Mouse (Mus musculus) adipocyte (in vitro differentiated cells): Measurements from ENCODE around the gene Trim41.

Experiments
- DNase-seq: peaks from one replicate; pipeline ENCODE4 v3.0.0-alpha.2; 2016; ENCODE audit warnings: low spot score

Trim41 gene

DNA sequence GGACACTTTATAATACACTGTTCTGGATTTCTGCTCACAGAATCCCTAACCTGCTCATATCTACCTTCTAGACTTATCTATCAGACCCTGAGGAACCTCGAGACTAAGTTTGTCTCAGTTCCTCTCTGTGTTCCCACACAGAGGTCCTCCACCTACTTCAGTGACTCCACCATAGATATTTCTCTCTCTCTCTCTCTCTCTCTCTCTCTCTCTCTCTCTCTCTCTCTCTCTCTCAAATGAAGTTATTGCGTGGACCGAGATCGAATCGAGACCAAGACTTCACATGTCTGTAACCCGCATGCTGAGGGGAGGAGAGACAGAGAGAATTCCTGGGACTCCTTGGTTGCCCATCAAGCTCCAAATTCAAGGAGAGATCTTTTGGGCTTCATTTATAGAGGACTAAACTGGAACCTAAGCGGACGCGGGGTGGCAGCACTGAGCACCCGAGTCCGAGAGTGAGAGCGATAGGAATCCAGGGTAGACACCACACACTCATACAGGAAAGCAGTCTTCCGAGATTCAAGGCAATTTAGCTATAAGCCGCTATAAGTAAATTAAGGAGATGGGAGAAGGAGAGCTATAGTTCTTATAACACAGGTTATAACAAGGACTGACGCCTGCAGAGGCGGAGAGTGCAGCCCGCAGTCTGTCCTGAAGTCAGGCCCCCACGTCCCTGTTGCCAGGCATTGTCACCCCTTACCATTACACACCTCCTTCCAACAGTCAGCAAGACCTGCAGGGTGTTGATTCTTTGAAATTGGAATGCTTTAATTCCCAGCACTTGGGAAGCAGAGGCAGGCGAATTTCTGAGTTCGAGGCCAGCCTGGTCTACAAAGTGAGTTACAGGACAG is 27.0 kb downstream of the Trim41 start:
- DNase-seq, result peak; percentile 86

GRCm38 (mm10) chr11:48789215-48789614 is 27.9 kb downstream of the Trim41 start:
- no peak for DNase-seq

DNA sequence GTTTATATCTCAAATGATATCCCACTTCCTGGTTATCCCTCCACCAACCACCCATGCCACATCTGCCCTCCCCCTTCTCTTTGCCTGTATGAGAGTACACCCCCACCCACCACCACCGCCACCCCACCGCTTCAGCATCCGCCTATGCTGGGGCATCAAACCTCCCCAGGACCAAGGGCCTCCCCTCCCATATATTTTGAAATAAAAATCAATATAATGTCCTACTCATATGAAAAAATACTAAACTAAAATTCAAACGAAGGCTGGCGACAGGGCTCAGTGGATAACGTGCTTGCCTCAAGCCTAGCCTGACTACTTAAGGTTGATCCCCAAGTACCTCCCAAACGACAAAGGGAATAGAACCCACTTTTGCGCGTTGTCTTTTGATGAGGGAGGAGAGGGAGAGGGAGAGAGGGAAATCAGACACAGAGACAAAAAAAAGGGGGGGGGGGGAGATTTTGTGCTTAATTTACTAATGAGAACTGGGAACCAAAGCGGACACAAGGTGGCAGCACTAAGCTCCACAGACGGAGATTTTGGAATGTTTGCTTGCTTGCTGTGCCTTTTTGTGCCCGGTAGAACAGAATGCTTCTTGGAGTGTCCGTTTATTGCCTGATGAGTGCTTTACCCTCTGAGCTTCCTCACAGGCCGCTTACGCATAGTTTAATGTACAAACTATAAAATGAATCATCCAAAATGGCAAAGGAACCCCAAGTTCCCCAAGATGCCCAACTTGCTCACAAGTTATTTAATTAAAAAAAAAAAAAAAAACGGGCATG is 28.7 kb downstream of the Trim41 start:
- DNase-seq, result peak; percentile 87

DNA sequence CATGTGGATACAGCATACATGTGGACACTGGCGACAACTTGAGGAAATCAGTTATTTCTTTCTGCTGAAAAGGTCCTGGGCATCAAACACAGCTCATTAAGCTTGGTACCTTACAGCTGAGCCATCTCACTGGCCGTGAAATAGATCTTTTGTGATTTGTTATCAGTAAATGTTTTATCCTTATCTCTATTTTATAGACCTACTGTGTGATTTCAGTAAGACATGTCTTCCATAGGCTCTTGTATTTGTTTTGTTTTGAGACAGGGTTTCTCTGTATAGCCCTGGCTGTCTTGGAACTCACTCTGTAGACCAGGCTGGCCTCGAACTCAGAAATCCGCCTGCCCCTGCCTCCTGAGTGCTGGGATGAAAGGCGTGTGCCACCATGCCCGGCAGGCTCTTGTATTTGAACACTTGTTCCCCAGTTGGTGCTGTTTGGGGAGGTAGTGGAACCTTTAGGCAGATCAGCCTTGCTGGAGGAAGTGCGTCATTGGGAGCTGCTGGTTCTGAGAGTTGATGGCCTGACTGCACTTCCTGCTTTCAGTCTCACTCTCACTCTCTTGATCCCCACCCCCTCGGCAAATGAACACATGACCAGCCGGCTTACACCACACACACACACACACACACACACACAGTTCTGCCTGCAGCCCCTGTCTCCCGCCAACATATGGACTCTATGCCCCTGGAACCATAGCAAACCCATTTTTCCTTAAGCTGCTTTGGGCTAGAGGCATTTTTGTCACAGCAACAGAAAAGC is 29.5 kb downstream of the Trim41 start:
- no peak for DNase-seq

- DNase-seq, result no peak
Measured at GRCm38 (mm10) chr11:48782243-48782642, 34.9 kb downstream of the Trim41 start.

GRCm38 (mm10) chr11:48779450-48779849 is 37.7 kb downstream of the Trim41 start:
- no peak for DNase-seq

DNA sequence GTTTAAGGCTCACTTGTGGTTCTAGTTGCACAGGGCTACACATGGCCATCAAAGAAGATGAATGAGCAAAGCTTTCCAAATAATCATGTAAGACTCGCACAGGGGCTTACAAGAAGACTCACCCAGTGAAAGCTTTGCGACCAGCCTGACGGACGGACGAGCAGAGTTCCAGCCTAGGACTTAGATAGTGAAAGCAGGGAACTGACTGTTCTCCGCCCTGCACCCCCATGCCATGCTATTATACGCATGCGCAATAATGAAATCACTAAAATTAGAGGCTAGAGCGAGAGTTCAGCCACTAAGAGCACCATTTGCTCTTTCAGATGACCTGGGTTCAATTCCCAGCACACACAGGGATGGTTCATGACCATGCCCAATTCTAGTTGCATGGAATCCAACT is 39.9 kb downstream of the Trim41 start:
- DNase-seq, result no peak

- no peak for DNase-seq
Measured at GRCm38 (mm10) chr11:48776664-48777063, 40.5 kb downstream of the Trim41 start.

DNA sequence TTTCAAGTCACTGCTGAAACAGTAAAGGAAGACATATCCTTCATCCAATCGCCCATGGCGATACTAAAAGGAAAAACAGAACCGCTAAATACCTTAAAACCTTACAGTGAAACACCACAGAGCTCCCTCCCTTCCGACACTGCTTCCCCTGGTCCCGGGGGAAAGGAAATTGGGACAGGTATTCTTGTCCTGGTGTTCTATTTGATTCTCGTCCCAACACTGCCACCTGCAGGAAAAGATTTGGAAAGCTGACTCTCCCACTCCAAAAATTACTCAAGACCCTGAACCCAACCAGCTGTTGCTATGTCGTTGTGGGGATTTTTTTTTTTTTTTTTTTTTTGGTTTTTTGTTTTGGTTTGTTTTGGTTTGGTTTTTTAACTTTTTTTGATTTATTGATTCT is 41.7 kb downstream of the Trim41 start:
- peak; percentile 59 for DNase-seq

DNA sequence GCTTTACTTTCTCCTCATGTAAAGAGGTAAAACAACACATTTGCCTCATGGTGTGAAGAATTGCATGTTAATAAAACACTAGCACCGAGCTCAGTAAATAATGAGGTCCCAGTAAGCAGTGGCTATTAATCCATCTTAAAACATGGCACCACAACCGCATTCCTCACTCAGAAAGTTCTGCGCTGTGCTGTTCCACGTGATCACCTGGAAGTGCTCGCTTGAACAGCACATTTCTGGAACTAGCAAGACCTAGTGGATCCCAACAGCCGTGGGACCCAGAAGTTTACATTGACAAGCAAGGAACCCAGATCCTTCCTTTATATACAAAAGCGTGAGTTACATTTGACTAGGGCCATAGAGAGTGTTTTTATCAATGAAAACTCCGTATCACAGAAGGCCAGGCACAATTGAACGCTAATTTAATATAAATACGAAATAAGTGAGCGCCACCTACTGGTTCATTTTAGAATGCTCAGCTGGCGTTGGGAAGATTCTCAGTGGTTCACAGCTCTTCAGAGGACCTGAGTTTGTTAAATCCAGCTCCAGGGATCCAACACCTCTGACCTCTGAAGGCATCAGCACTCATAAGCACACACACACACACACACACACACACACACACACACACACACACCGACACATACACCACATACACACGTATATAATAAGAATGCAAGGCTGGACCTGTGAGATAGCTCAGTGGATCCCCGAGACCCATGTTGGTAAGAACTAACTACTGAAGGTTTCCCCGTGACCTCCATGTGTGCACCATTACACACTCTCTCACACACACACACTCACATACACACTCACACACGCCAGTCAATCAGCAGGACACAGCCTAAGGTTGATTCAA is 42.5 kb downstream of the Trim41 start:
- peak; percentile 30 for DNase-seq

- peak; percentile 63 for DNase-seq
Measured at GRCm38 (mm10) chr11:48771691-48772090, 45.5 kb downstream of the Trim41 start.

GRCm38 (mm10) chr11:48767195-48767876 is 49.8 kb downstream of the Trim41 start:
- no peak for DNase-seq

- DNase-seq, result no peak
Measured at GRCm38 (mm10) chr11:48764119-48764518, 53.0 kb downstream of the Trim41 start.

GRCm38 (mm10) chr11:48759021-48759420 is 58.1 kb downstream of the Trim41 start:
- no peak for DNase-seq
